Mouse (Mus musculus): ENCODE results near the gene Rbl1.

The Rbl1 gene

GRCm38 (mm10) chr2:157133769-157134478 is 70.4 kb downstream of the Rbl1 start:
- DNase-seq (ENCODE audit: low read depth, low spot score): peak; percentile 54

GRCm38 (mm10) chr2:157132686-157133540 is 71.4 kb downstream of the Rbl1 start:
- DNase-seq (ENCODE audit: low read depth, low spot score): no peak

- no peak for DNase-seq (ENCODE audit: low read depth, low spot score)
Observed at GRCm38 (mm10) chr2:157132086-157132485, 72.2 kb downstream of the Rbl1 start.

GRCm38 (mm10) chr2:157130813-157131514 is 73.4 kb downstream of the Rbl1 start:
- DNase-seq (ENCODE audit: low read depth, low spot score): peak; percentile 75

GRCm38 (mm10) chr2:157129601-157130164 is 74.7 kb downstream of the Rbl1 start:
- peak; percentile 56 for DNase-seq (ENCODE audit: low read depth, low spot score)

- DNase-seq (ENCODE audit: low read depth, low spot score): no peak
Observed at GRCm38 (mm10) chr2:157129096-157129495, 75.2 kb downstream of the Rbl1 start.

GRCm38 (mm10) chr2:157128072-157128471 is 76.3 kb downstream of the Rbl1 start:
- no peak for DNase-seq (ENCODE audit: low read depth, low spot score)

- no peak for DNase-seq (ENCODE audit: low read depth, low spot score)
Observed at GRCm38 (mm10) chr2:157127370-157127769, 77.0 kb downstream of the Rbl1 start.

- no peak for DNase-seq (ENCODE audit: low read depth, low spot score)
Observed at GRCm38 (mm10) chr2:157125246-157125645, 79.1 kb downstream of the Rbl1 start.

- peak; percentile 83 for DNase-seq (ENCODE audit: low read depth, low spot score)
Observed at GRCm38 (mm10) chr2:157121766-157122165, 82.6 kb downstream of the Rbl1 start.

- peak; percentile 83 for DNase-seq (ENCODE audit: low read depth, low spot score)
Observed at GRCm38 (mm10) chr2:157119075-157119474, 85.3 kb downstream of the Rbl1 start.

- DNase-seq (ENCODE audit: low read depth, low spot score): no peak
Observed at GRCm38 (mm10) chr2:157118556-157118955, 85.8 kb downstream of the Rbl1 start.

GRCm38 (mm10) chr2:157116964-157117363 is 87.4 kb downstream of the Rbl1 start:
- DNase-seq (ENCODE audit: low read depth, low spot score): peak; percentile 81

GRCm38 (mm10) chr2:157108236-157108635 is 96.1 kb downstream of the Rbl1 start:
- DNase-seq (ENCODE audit: low read depth, low spot score): no peak

- no peak for DNase-seq (ENCODE audit: low read depth, low spot score)
Observed at GRCm38 (mm10) chr2:157104454-157104853, 99.9 kb downstream of the Rbl1 start.

- no peak for DNase-seq (ENCODE audit: low read depth, low spot score)
Observed at GRCm38 (mm10) chr2:157102256-157102655, 102.1 kb downstream of the Rbl1 start.

GRCm38 (mm10) chr2:157101650-157102049 is 102.7 kb downstream of the Rbl1 start:
- no peak for DNase-seq (ENCODE audit: low read depth, low spot score)

- no peak for DNase-seq (ENCODE audit: low read depth, low spot score)
Observed at GRCm38 (mm10) chr2:157100319-157100605, 104.1 kb downstream of the Rbl1 start.

GRCm38 (mm10) chr2:157099532-157100318 is 104.6 kb downstream of the Rbl1 start:
- DNase-seq (ENCODE audit: low read depth, low spot score): no peak

Measured in CD4-positive, CD25-positive, alpha-beta regulatory T cell, adult 2 months (primary cell).